Mouse (Mus musculus) stomach, embryonic 15.5 days (tissue): Measurements from ENCODE around the gene Anapc1. TPM values are rescaled to one million over a fixed set of nuclear protein-coding genes. Genes with fewer than 3 reads are reported as not detected.

Experiments
- polyA plus RNA-seq: library from polyadenylated mRNA; unstranded; fragments of >200 nt; fragmentation: Nextera tagmentation; extraction: Ambion mirVana; gene quantifications from 2 replicates; pipeline ENCODE4 v1.2.1, GENCODE M21; 2015

Gene Anapc1
- polyA plus RNA-seq, 1 experiment from 2014 or later, result 52.9 TPM

Other genes starting within 250 kb of the Anapc1 start
- gene Spdye4c, start 96.2 kb downstream of the Anapc1 start, polyA plus RNA-seq, result not detected in 2 replicates
- gene Mertk, start 11.6 kb upstream of the Anapc1 start, polyA plus RNA-seq, result 6.4 TPM in 2 replicates
- 33.9 and 35.5 TPM in 2 replicates for gene Tmem87b, start 130.7 kb upstream of the Anapc1 start, polyA plus RNA-seq
- gene Fbln7, start 175.6 kb upstream of the Anapc1 start, polyA plus RNA-seq, result 4.7 and 4.8 TPM in 2 replicates